Mouse (Mus musculus) MEL (cell line): ENCODE data around the gene Mks1. TPM values are rescaled to one million over a fixed set of nuclear protein-coding genes. Genes with fewer than 3 reads are reported as not detected.

ENCODE experiments used
- DNase-seq: peaks from one replicate; pipeline ENCODE4 v3.0.0; 2011; ENCODE audit warnings: low read depth, low spot score
- H3K27ac ChIP-seq: 2 replicates; pipeline ENCODE4 v1.5.1; 2012; ENCODE audit warnings: low read depth, mild to moderate bottlenecking, control low read depth, low read length, moderate library complexity; ENCODE audit not compliant: control insufficient read depth
- H3K27me3 ChIP-seq, 2 experiments: fragments of 150-350 bp in 1 of 2; sonication (generic) in 1 of 2; 2 replicates each; pipeline ENCODE4 v1.6.1; 2012; ENCODE audit warnings: low read length in 2 of 2, mild to moderate bottlenecking in 2 of 2, improper control_type of control experiment in 1 of 2, moderate library complexity in 1 of 2; ENCODE audit not compliant: insufficient read depth in 2 of 2, control insufficient read depth in 1 of 2
- H3K36me3 ChIP-seq, 2 experiments: 2 replicates each; pipeline ENCODE4 v1.6.1; 2012 to 2014; ENCODE audit warnings: low read length in 2 of 2, improper control_type of control experiment in 1 of 2, inconsistent platforms in 1 of 2, mild to moderate bottlenecking in 1 of 2; ENCODE audit not compliant: insufficient read depth in 2 of 2, control insufficient read depth in 1 of 2
- H3K4me1 ChIP-seq, 2 experiments: fragments of 150-350 bp in 1 of 2; sonication (generic) in 1 of 2; 2 replicates each; pipeline ENCODE4 v1.6.1; 2012; ENCODE audit warnings: low read length in 2 of 2, improper control_type of control experiment in 1 of 2, mild to moderate bottlenecking in 1 of 2; ENCODE audit not compliant: insufficient read depth in 2 of 2, control insufficient read depth in 1 of 2
- H3K4me3 ChIP-seq, 2 experiments: fragments of 150-350 bp in 1 of 2; sonication (generic) in 1 of 2; 2 replicates each; pipeline ENCODE4 v1.5.1; 2012; ENCODE audit warnings: low read depth in 2 of 2, low read length in 2 of 2, mild to moderate bottlenecking in 2 of 2, moderate library complexity in 2 of 2, control low read depth in 1 of 2, improper control_type of control experiment in 1 of 2; ENCODE audit not compliant: control insufficient read depth in 1 of 2, insufficient read depth in 1 of 2
- H3K79me2 ChIP-seq: 2 replicates; pipeline ENCODE4 v1.6.1; 2012; ENCODE audit warnings: mild to moderate bottlenecking, low read length, moderate library complexity; ENCODE audit not compliant: control insufficient read depth, poor library complexity, insufficient read depth
- H3K9ac ChIP-seq: 2 replicates; pipeline ENCODE4 v1.6.1; 2012; ENCODE audit warnings: low read depth, mild to moderate bottlenecking, control low read depth, low read length, moderate library complexity; ENCODE audit not compliant: control insufficient read depth, poor library complexity, severe bottlenecking
- H3K9me3 ChIP-seq: fragments of 150-350 bp; sonication (generic); replicated peaks from 2 replicates; pipeline ENCODE4 v1.6.1; 2012; ENCODE audit warnings: mild to moderate bottlenecking, low read length, improper control_type of control experiment, moderate library complexity; ENCODE audit not compliant: insufficient read depth
- CHD1 ChIP-seq: IDR thresholded peaks from 2 replicates; pipeline ENCODE4 v1.6.1; 2012; ENCODE audit warnings: low read depth, mild to moderate bottlenecking, inconsistent platforms, low read length, improper control_type of control experiment
- CHD2 ChIP-seq: IDR thresholded peaks from 2 replicates; pipeline ENCODE4 v1.6.1; 2011; ENCODE audit warnings: low read length, improper control_type of control experiment
- CTCF ChIP-seq, 3 experiments: IDR thresholded peaks in 2 of 3; conservative IDR thresholded peaks in 1 of 3; 2 replicates each; pipeline ENCODE4 v1.5.1; 2011 to 2012; ENCODE audit warnings: low read length in 3 of 3, low read depth in 2 of 3, mild to moderate bottlenecking in 2 of 3, improper control_type of control experiment in 1 of 3, inconsistent platforms in 1 of 3, mixed read lengths in 1 of 3, moderate library complexity in 1 of 3; ENCODE audit not compliant: control insufficient read depth in 1 of 3, insufficient read depth in 1 of 3, poor library complexity in 1 of 3, severe bottlenecking in 1 of 3
- E2F4 ChIP-seq: IDR thresholded peaks from 2 replicates; pipeline ENCODE4 v1.6.1; 2011; ENCODE audit warnings: low read depth, low read length, improper control_type of control experiment, borderline replicate concordance
- ETS1 ChIP-seq: IDR thresholded peaks from 2 replicates; pipeline ENCODE4 v1.6.1; 2012; ENCODE audit warnings: low read depth, mild to moderate bottlenecking, inconsistent platforms, low read length, improper control_type of control experiment, moderate library complexity
- JUND ChIP-seq: IDR thresholded peaks from 2 replicates; pipeline ENCODE4 v1.6.1; 2011; ENCODE audit warnings: low read depth, mild to moderate bottlenecking, improper control_type of control experiment, low read length
- KAT2A ChIP-seq: conservative IDR thresholded peaks from 2 replicates; pipeline ENCODE4 v1.6.1; 2012; ENCODE audit warnings: low read depth, low read length, improper control_type of control experiment, inconsistent platforms
- MAFK ChIP-seq: IDR thresholded peaks from 2 replicates; pipeline ENCODE4 v1.6.1; 2011; ENCODE audit warnings: low read depth, mild to moderate bottlenecking, low read length, improper control_type of control experiment, borderline replicate concordance
- MAX ChIP-seq: IDR thresholded peaks from 2 replicates; pipeline ENCODE4 v1.6.1; 2011; ENCODE audit warnings: low read length, improper control_type of control experiment
- MEF2A ChIP-seq: IDR thresholded peaks from 2 replicates; pipeline ENCODE4 v1.6.1; 2014; ENCODE audit warnings: low read depth, mild to moderate bottlenecking, inconsistent platforms, low read length, improper control_type of control experiment; ENCODE audit not compliant: poor library complexity, insufficient replicate concordance, severe bottlenecking; ENCODE audit errors: extremely low read depth
- MXI1 ChIP-seq: IDR thresholded peaks from 2 replicates; pipeline ENCODE4 v1.6.1; 2011; ENCODE audit warnings: mild to moderate bottlenecking, low read depth, low read length, improper control_type of control experiment
- MYC ChIP-seq: IDR thresholded peaks from 2 replicates; pipeline ENCODE4 v1.6.1; 2011; ENCODE audit warnings: low read depth, mild to moderate bottlenecking, low read length, improper control_type of control experiment, moderate library complexity
- NELFE ChIP-seq: IDR thresholded peaks from 2 replicates; pipeline ENCODE4 v1.6.1; 2011; ENCODE audit warnings: low read depth, low read length, improper control_type of control experiment
- POLR2AphosphoS2 ChIP-seq: IDR thresholded peaks from 2 replicates; pipeline ENCODE4 v1.6.1; 2011; ENCODE audit warnings: low read length, improper control_type of control experiment
- POLR2AphosphoS5 ChIP-seq: IDR thresholded peaks from 2 replicates; pipeline ENCODE4 v1.6.1; 2012; ENCODE audit warnings: low read depth, borderline replicate concordance, mild to moderate bottlenecking, inconsistent platforms, low read length, moderate library complexity, mixed read lengths
- RAD21 ChIP-seq: IDR thresholded peaks from 2 replicates; pipeline ENCODE4 v1.6.1; 2011; ENCODE audit warnings: mild to moderate bottlenecking, low read depth, low read length, improper control_type of control experiment
- SIN3A ChIP-seq: IDR thresholded peaks from 2 replicates; pipeline ENCODE4 v1.6.1; 2012; ENCODE audit warnings: low read length, improper control_type of control experiment, inconsistent platforms
- SMC3 ChIP-seq: IDR thresholded peaks from 2 replicates; pipeline ENCODE4 v1.6.1; 2011; ENCODE audit warnings: low read depth, low read length, improper control_type of control experiment
- TAL1 ChIP-seq: IDR thresholded peaks from 2 replicates; pipeline ENCODE4 v1.6.1; 2012; ENCODE audit warnings: mild to moderate bottlenecking, inconsistent platforms, low read length, moderate library complexity, mixed read lengths
- TBP ChIP-seq: IDR thresholded peaks from 2 replicates; pipeline ENCODE4 v1.8.0; 2011; ENCODE audit warnings: low read depth, low read length, improper control_type of control experiment
- TCF12 ChIP-seq: IDR thresholded peaks from 2 replicates; pipeline ENCODE4 v1.6.1; 2014; ENCODE audit warnings: low read depth, mild to moderate bottlenecking, inconsistent platforms, low read length, improper control_type of control experiment, moderate library complexity
- USF1 ChIP-seq: IDR thresholded peaks from 2 replicates; pipeline ENCODE4 v1.6.1; 2014; ENCODE audit warnings: low read depth, mild to moderate bottlenecking, inconsistent platforms, low read length, improper control_type of control experiment, moderate library complexity
- USF2 ChIP-seq, 2 experiments: IDR thresholded peaks; 2 replicates each; pipeline ENCODE4 v1.6.1; 2011 to 2012; ENCODE audit warnings: improper control_type of control experiment in 2 of 2, low read length in 2 of 2, borderline replicate concordance in 1 of 2, inconsistent platforms in 1 of 2, low read depth in 1 of 2, mild to moderate bottlenecking in 1 of 2; ENCODE audit not compliant: insufficient read depth in 1 of 2
- ZC3H11A ChIP-seq: IDR thresholded peaks from 2 replicates; pipeline ENCODE4 v1.6.1; 2012; ENCODE audit warnings: low read depth, mild to moderate bottlenecking, inconsistent platforms, low read length, improper control_type of control experiment
- ZMIZ1 ChIP-seq: IDR thresholded peaks from 2 replicates; pipeline ENCODE4 v1.6.1; 2012; ENCODE audit warnings: low read depth, mild to moderate bottlenecking, inconsistent platforms, low read length, improper control_type of control experiment, moderate library complexity
- ZNF384 ChIP-seq: IDR thresholded peaks from 2 replicates; pipeline ENCODE4 v1.6.1; 2012; ENCODE audit warnings: low read depth, mild to moderate bottlenecking, inconsistent platforms, low read length, improper control_type of control experiment
- polyA plus RNA-seq, 2 experiments: library from polyadenylated mRNA; stranded (reverse) in 1 of 2; unstranded in 1 of 2; fragments of >175 nt in 1 of 2; fragments of >200 nt in 1 of 2; gene quantifications; 2 replicates each; pipeline versions ENCODE4 v1.2.1 to v1.2.4; 2012; ENCODE audit warnings: low replicate concordance in 2 of 2, low read depth in 1 of 2; ENCODE audit not compliant: insufficient read length in 2 of 2, insufficient read depth in 1 of 2, missing spikeins in 1 of 2
- total RNA-seq: library from RNA; depleted of rRNA; stranded (reverse); fragments of 300-350 nt; gene quantifications from 2 replicates; pipeline ENCODE4 v1.2.3, GENCODE M21; 2012

The Mks1 gene
- total and polyA plus RNA-seq, 3 experiments, result 3.3 to 6.1 TPM; not detected in 1

- H3K79me2 ChIP-seq, result no peaks in the 10 kb centered on the region
- no peak overlapping the region for H3K27ac ChIP-seq
- no peak for DNase-seq
- peaks cover 8 to 10% of the 10 kb centered on the region in 2 experiments; a peak in 3 of 4 replicates for H3K27me3 ChIP-seq
- H3K9me3 ChIP-seq, result no peaks in the 10 kb centered on the region
- no peak overlapping the region for H3K9ac ChIP-seq
- no peak for TF ChIP-seq ETS1
- TF ChIP-seq CTCF (IDR thresholded peaks at IDR 0.05 in 2 of 3, conservative IDR thresholded peaks at IDR 0.05 in 1 of 3; ENCODE audit: control insufficient read depth in 1 of 3, insufficient read depth in 1 of 3, low read depth in 2 of 3, low read length in 3 of 3, poor library complexity in 1 of 3, severe bottlenecking in 1 of 3), result no peak
- TF ChIP-seq USF2 (IDR thresholded peaks at IDR 0.05; ENCODE audit: borderline replicate concordance in 1 of 2, insufficient read depth in 1 of 2, low read depth in 1 of 2, low read length in 2 of 2), result no peak
- no peak for TF ChIP-seq SMC3
- TF ChIP-seq TBP, result no peak
- no peak for TF ChIP-seq RAD21
- no peak for TF ChIP-seq MAFK
- no peak for TF ChIP-seq MEF2A
- no peak for TF ChIP-seq E2F4
- no peak for TF ChIP-seq JUND
- no peak for TF ChIP-seq ZNF384
- no peak for TF ChIP-seq POLR2AphosphoS2
- no peak for TF ChIP-seq ZMIZ1
- TF ChIP-seq TCF12, result no peak
- TF ChIP-seq MAX, result no peak
- no peak for TF ChIP-seq USF1
- TF ChIP-seq SIN3A, result no peak
- TF ChIP-seq TAL1, result no peak
- H3K4me1 ChIP-seq, result no peaks in the 10 kb centered on the region
- H3K4me3 ChIP-seq, result no peak overlapping the region
- no peaks in the 10 kb centered on the region for H3K36me3 ChIP-seq
Measured at GRCm38 (mm10) chr11:87846968-87847600, 5.9 kb upstream of the Mks1 start.

GRCm38 (mm10) chr11:87847884-87848283, 5.1 kb upstream of the Mks1 start:
- H3K27ac ChIP-seq, result no peak overlapping the region
- H3K9ac ChIP-seq, result no peak overlapping the region
- peaks cover 6 to 9% of the 10 kb centered on the region in 2 experiments; a peak in 3 of 4 replicates for H3K27me3 ChIP-seq
- peaks cover 0 to 2% of the 10 kb centered on the region in 2 experiments; a peak in 1 of 4 replicates for H3K36me3 ChIP-seq
- DNase-seq, result no peak
- H3K4me1 ChIP-seq, result peaks cover 0 to 4% of the 10 kb centered on the region in 2 experiments; a peak in 1 of 4 replicates
- no peak for TF ChIP-seq MYC
- no peak for TF ChIP-seq MEF2A
- no peak for TF ChIP-seq USF2 (IDR thresholded peaks at IDR 0.05; ENCODE audit: borderline replicate concordance in 1 of 2, insufficient read depth in 1 of 2, low read depth in 1 of 2, low read length in 2 of 2)
- TF ChIP-seq USF1, result no peak
- TF ChIP-seq POLR2AphosphoS5, result no peak
- no peak for TF ChIP-seq JUND
- TF ChIP-seq RAD21, result no peak
- no peak for TF ChIP-seq NELFE
- no peak for TF ChIP-seq TAL1
- TF ChIP-seq ZC3H11A, result no peak
- TF ChIP-seq KAT2A, result no peak
- TF ChIP-seq MXI1, result no peak
- no peak for TF ChIP-seq SMC3
- TF ChIP-seq CHD1, result no peak
- TF ChIP-seq CHD2, result no peak
- H3K9me3 ChIP-seq, result no peaks in the 10 kb centered on the region
- no peak overlapping the region for H3K4me3 ChIP-seq
- H3K79me2 ChIP-seq, result no peaks in the 10 kb centered on the region; the same call in 1 of the 2 replicates
